Mouse (Mus musculus) liver, adult 2 months (tissue): Measurements from ENCODE around the gene Tmc2.

Experiments used
- CTCF ChIP-seq: fragments of 200-500 bp; IDR thresholded peaks from 2 replicates; pipeline ENCODE4 v1.5.1; 2011; ENCODE audit warnings: low read depth, low read length, control low read depth
- POLR2A ChIP-seq: fragments of 200-500 bp; IDR thresholded peaks from 2 replicates; pipeline ENCODE4 v1.6.1; 2011; ENCODE audit warnings: low read length, control low read depth; ENCODE audit not compliant: insufficient read depth; ENCODE audit errors: extremely low read depth

GRCm38 (mm10) chr2:130155851-130156250 is 39.1 kb upstream of the Tmc2 start:
- TF ChIP-seq CTCF (no peak), POLR2A (no peak)
